Mouse (Mus musculus) neural tube, embryonic 15.5 days (tissue): ENCODE measurements around the gene Baiap2. TPM values are rescaled to one million over a fixed set of nuclear protein-coding genes. Genes with fewer than 3 reads are reported as not detected.

Experiments used
- ATAC-seq: fragments of 200-750 bp; cut with Nextera tagmentation; 2 replicates; pipeline ENCODE4 v1.8.0; 2017; ENCODE audit warnings: mild to moderate bottlenecking, moderate TSS enrichment, moderate library complexity; ENCODE audit not compliant: low FRiP score
- H3K27ac ChIP-seq: fragments of 300-500 bp; sonication (generic); replicated peaks from 2 replicates; pipeline ENCODE4 v1.5.1; 2015; ENCODE audit warnings: mild to moderate bottlenecking, inconsistent platforms
- H3K27me3 ChIP-seq: fragments of 300-500 bp; sonication (generic); replicated peaks from 2 replicates; pipeline ENCODE4 v1.6.1; 2015; ENCODE audit warnings: inconsistent platforms
- H3K36me3 ChIP-seq: fragments of 300-500 bp; sonication (generic); 2 replicates; pipeline ENCODE4 v1.6.1; 2015; ENCODE audit warnings: inconsistent platforms
- H3K4me1 ChIP-seq: fragments of 300-500 bp; sonication (generic); 2 replicates; pipeline ENCODE4 v1.6.1; 2015; ENCODE audit warnings: inconsistent platforms
- H3K4me2 ChIP-seq: fragments of 300-500 bp; sonication (generic); 2 replicates; pipeline ENCODE4 v1.6.1; 2015; ENCODE audit warnings: inconsistent platforms, mild to moderate bottlenecking, moderate library complexity
- H3K4me3 ChIP-seq: fragments of 300-500 bp; sonication (generic); replicated peaks from 2 replicates; pipeline ENCODE4 v1.5.1; 2015; ENCODE audit warnings: mild to moderate bottlenecking, inconsistent platforms
- H3K9ac ChIP-seq: fragments of 300-500 bp; sonication (generic); replicated peaks from 2 replicates; pipeline ENCODE4 v1.6.1; 2015; ENCODE audit warnings: mild to moderate bottlenecking, inconsistent platforms
- H3K9me3 ChIP-seq: fragments of 300-500 bp; sonication (generic); replicated peaks from 2 replicates; pipeline ENCODE4 v1.6.1; 2016; ENCODE audit warnings: inconsistent platforms
- WGBS: fragments of 180-500 bp; shearing (Covaris S2); methylation state at CpG from one replicate; pipeline ENCODE4 v1.1.7; 2015; ENCODE audit warnings: mixed read lengths; 5-methylcytosine and 5-hydroxymethylcytosine counted together
- polyA plus RNA-seq: library from polyadenylated mRNA; unstranded; fragments of >200 nt; fragmentation: Nextera tagmentation; extraction: Ambion mirVana; gene quantifications from 2 replicates; pipeline ENCODE4 v1.2.1, GENCODE M21; 2015

Gene Baiap2
- polyA plus RNA-seq, 1 experiment from 2014 or later: 16.6 TPM

GRCm38 (mm10) chr11:119965053-119965452, 22.5 kb downstream of the Baiap2 start:
- Histone ChIP-seq H3K4me2 (no peak overlapping the region), H3K9me3 (no peaks in the 10 kb centered on the region), H3K27me3 (no peaks in the 10 kb centered on the region), H3K9ac (no peak overlapping the region), H3K27ac (no peak overlapping the region), H3K4me1 (peaks cover 16% of the 10 kb centered on the region), H3K4me3 (no peak overlapping the region), H3K36me3 (no peaks in the 10 kb centered on the region)
- ATAC-seq: no peak
- 6% methylated on average over 9 of the region's 9 CpGs for WGBS

- no peak for ATAC-seq
- H3K4me2 ChIP-seq: no peak overlapping the region
Measured at GRCm38 (mm10) chr11:119966294-119966693, 23.7 kb downstream of the Baiap2 start.

GRCm38 (mm10) chr11:119967401-119967800, 24.8 kb downstream of the Baiap2 start:
- Histone ChIP-seq H3K36me3 (no peaks in the 10 kb centered on the region), H3K4me3 (no peak overlapping the region), H3K27ac (no peak overlapping the region), H3K9ac (no peak overlapping the region), H3K4me2 (no peak overlapping the region), H3K4me1 (peaks cover 32% of the 10 kb centered on the region), H3K9me3 (no peaks in the 10 kb centered on the region), H3K27me3 (no peaks in the 10 kb centered on the region)
- ATAC-seq: no peak
- 70% methylated on average over 8 of the region's 8 CpGs for WGBS

More at GRCm38 (mm10) chr11:119966294-119966693, 23.7 kb downstream of the Baiap2 start:
- WGBS: 88% methylated on average over 6 of the region's 6 CpGs
- Histone ChIP-seq H3K9ac (no peak overlapping the region), H3K27me3 (no peaks in the 10 kb centered on the region), H3K4me3 (no peak overlapping the region), H3K36me3 (no peaks in the 10 kb centered on the region), H3K27ac (no peak overlapping the region), H3K9me3 (no peaks in the 10 kb centered on the region), H3K4me1 (peaks cover 29% of the 10 kb centered on the region)

GRCm38 (mm10) chr11:119967892-119968291, 25.3 kb downstream of the Baiap2 start:
- Histone ChIP-seq H3K27ac (no peak overlapping the region), H3K4me2 (no peak overlapping the region), H3K36me3 (no peaks in the 10 kb centered on the region), H3K9ac (no peak overlapping the region), H3K9me3 (no peaks in the 10 kb centered on the region), H3K27me3 (no peaks in the 10 kb centered on the region), H3K4me1 (peaks cover 32% of the 10 kb centered on the region), H3K4me3 (no peak overlapping the region)
- no peak for ATAC-seq
- WGBS: 88% methylated on average over 2 of the region's 2 CpGs

GRCm38 (mm10) chr11:119970021-119970851, 27.7 kb downstream of the Baiap2 start:
- no peak overlapping the region for H3K9ac ChIP-seq
- H3K4me3 ChIP-seq: no peak overlapping the region
- no peaks in the 10 kb centered on the region for H3K36me3 ChIP-seq
- peak overlapping the region; percentile 69 for H3K27ac ChIP-seq
- no peaks in the 10 kb centered on the region for H3K27me3 ChIP-seq
- ATAC-seq: peak; percentile 62
- H3K4me1 ChIP-seq: peaks cover 32% of the 10 kb centered on the region
- 24% methylated on average over 12 of the region's 12 CpGs for WGBS
- H3K9me3 ChIP-seq: no peaks in the 10 kb centered on the region
- no peak overlapping the region; the same call in 1 of the 2 replicates for H3K4me2 ChIP-seq

GRCm38 (mm10) chr11:119973789-119974188, 31.2 kb downstream of the Baiap2 start:
- H3K36me3 ChIP-seq: no peaks in the 10 kb centered on the region
- WGBS: 88% methylated on average over 4 of the region's 4 CpGs
- H3K4me1 ChIP-seq: peaks cover 25% of the 10 kb centered on the region
- H3K27me3 ChIP-seq: no peaks in the 10 kb centered on the region
- H3K4me3 ChIP-seq: no peak overlapping the region
- H3K9me3 ChIP-seq: no peaks in the 10 kb centered on the region
- H3K27ac ChIP-seq: no peak overlapping the region
- no peak overlapping the region for H3K4me2 ChIP-seq
- ATAC-seq: no peak
- H3K9ac ChIP-seq: no peak overlapping the region

GRCm38 (mm10) chr11:119975739-119976501, 33.4 kb downstream of the Baiap2 start:
- Histone ChIP-seq H3K36me3 (no peaks in the 10 kb centered on the region), H3K9ac (no peak overlapping the region), H3K27ac (no peak overlapping the region), H3K4me3 (no peak overlapping the region), H3K9me3 (no peaks in the 10 kb centered on the region), H3K27me3 (no peaks in the 10 kb centered on the region), H3K4me2 (no peak overlapping the region), H3K4me1 (peaks cover 7% of the 10 kb centered on the region)
- no peak for ATAC-seq
- WGBS: 84% methylated on average over 8 of the region's 8 CpGs

- Histone ChIP-seq H3K36me3 (0 out of 2 replicates have a peak, but pooled peaks cover 5% of the 10 kb centered on the region), H3K4me2 (no peak overlapping the region), H3K4me3 (no peak overlapping the region), H3K27ac (no peak overlapping the region), H3K27me3 (no peaks in the 10 kb centered on the region), H3K9me3 (no peaks in the 10 kb centered on the region), H3K9ac (no peak overlapping the region), H3K4me1 (no peaks in the 10 kb centered on the region)
- 98% methylated on average over 4 of the region's 4 CpGs for WGBS
- ATAC-seq: no peak
Measured at GRCm38 (mm10) chr11:119978701-119979100, 36.1 kb downstream of the Baiap2 start.

- no peaks in the 10 kb centered on the region for H3K9me3 ChIP-seq
- H3K4me3 ChIP-seq: no peak overlapping the region
- 64% methylated on average over 10 of the region's 10 CpGs for WGBS
- H3K9ac ChIP-seq: no peak overlapping the region
- no peak overlapping the region for H3K27ac ChIP-seq
- 0 out of 2 replicates have a peak, but pooled peaks cover 5% of the 10 kb centered on the region for H3K36me3 ChIP-seq
- no peak overlapping the region for H3K4me2 ChIP-seq
- no peaks in the 10 kb centered on the region for H3K27me3 ChIP-seq
- H3K4me1 ChIP-seq: no peaks in the 10 kb centered on the region
- no peak for ATAC-seq
Measured at GRCm38 (mm10) chr11:119979596-119980385, 37.2 kb downstream of the Baiap2 start.

- H3K27ac ChIP-seq: no peak overlapping the region
Measured at GRCm38 (mm10) chr11:119981769-119982168, 39.2 kb downstream of the Baiap2 start.

GRCm38 (mm10) chr11:119982236-119982635, 39.7 kb downstream of the Baiap2 start:
- Histone ChIP-seq H3K4me2 (no peak overlapping the region), H3K27me3 (no peaks in the 10 kb centered on the region), H3K4me3 (no peak overlapping the region), H3K9ac (no peak overlapping the region), H3K36me3 (0 out of 2 replicates have a peak, but pooled peaks cover 5% of the 10 kb centered on the region), H3K4me1 (no peaks in the 10 kb centered on the region), H3K9me3 (no peaks in the 10 kb centered on the region), H3K27ac (no peak overlapping the region)
- ATAC-seq: no peak
- WGBS: 92% methylated on average over 3 of the region's 3 CpGs

More at GRCm38 (mm10) chr11:119981769-119982168, 39.2 kb downstream of the Baiap2 start:
- 72% methylated on average over 3 of the region's 3 CpGs for WGBS
- H3K4me3 ChIP-seq: no peak overlapping the region
- H3K36me3 ChIP-seq: 0 out of 2 replicates have a peak, but pooled peaks cover 5% of the 10 kb centered on the region
- no peak for ATAC-seq
- no peaks in the 10 kb centered on the region for H3K4me1 ChIP-seq
- no peak overlapping the region for H3K4me2 ChIP-seq
- H3K27me3 ChIP-seq: no peaks in the 10 kb centered on the region
- no peaks in the 10 kb centered on the region for H3K9me3 ChIP-seq
- no peak overlapping the region for H3K9ac ChIP-seq
